Mouse (Mus musculus) MEL (cell line): ENCODE data around the gene Bmp2k. TPM values are rescaled to one million over a fixed set of nuclear protein-coding genes. Genes with fewer than 3 reads are reported as not detected.
A peak's percentile ranks its signal among the peaks of the same experiment; 100 is the strongest.

Source experiments
- DNase-seq: peaks from one replicate; pipeline ENCODE4 v3.0.0; 2011; ENCODE audit warnings: low read depth, low spot score
- H3K27ac ChIP-seq: 2 replicates; pipeline ENCODE4 v1.5.1; 2012; ENCODE audit warnings: low read depth, mild to moderate bottlenecking, control low read depth, low read length, moderate library complexity; ENCODE audit not compliant: control insufficient read depth
- H3K27me3 ChIP-seq, 2 experiments: fragments of 150-350 bp in 1 of 2; sonication (generic) in 1 of 2; 2 replicates each; pipeline ENCODE4 v1.6.1; 2012; ENCODE audit warnings: low read length in 2 of 2, mild to moderate bottlenecking in 2 of 2, improper control_type of control experiment in 1 of 2, moderate library complexity in 1 of 2; ENCODE audit not compliant: insufficient read depth in 2 of 2, control insufficient read depth in 1 of 2
- H3K36me3 ChIP-seq, 2 experiments: 2 replicates each; pipeline ENCODE4 v1.6.1; 2012 to 2014; ENCODE audit warnings: low read length in 2 of 2, improper control_type of control experiment in 1 of 2, inconsistent platforms in 1 of 2, mild to moderate bottlenecking in 1 of 2; ENCODE audit not compliant: insufficient read depth in 2 of 2, control insufficient read depth in 1 of 2
- H3K4me1 ChIP-seq, 2 experiments: fragments of 150-350 bp in 1 of 2; sonication (generic) in 1 of 2; 2 replicates each; pipeline ENCODE4 v1.6.1; 2012; ENCODE audit warnings: low read length in 2 of 2, improper control_type of control experiment in 1 of 2, mild to moderate bottlenecking in 1 of 2; ENCODE audit not compliant: insufficient read depth in 2 of 2, control insufficient read depth in 1 of 2
- H3K4me3 ChIP-seq, 2 experiments: fragments of 150-350 bp in 1 of 2; sonication (generic) in 1 of 2; 2 replicates each; pipeline ENCODE4 v1.5.1; 2012; ENCODE audit warnings: low read depth in 2 of 2, low read length in 2 of 2, mild to moderate bottlenecking in 2 of 2, moderate library complexity in 2 of 2, control low read depth in 1 of 2, improper control_type of control experiment in 1 of 2; ENCODE audit not compliant: control insufficient read depth in 1 of 2, insufficient read depth in 1 of 2
- H3K79me2 ChIP-seq: 2 replicates; pipeline ENCODE4 v1.6.1; 2012; ENCODE audit warnings: mild to moderate bottlenecking, low read length, moderate library complexity; ENCODE audit not compliant: control insufficient read depth, poor library complexity, insufficient read depth
- H3K9ac ChIP-seq: 2 replicates; pipeline ENCODE4 v1.6.1; 2012; ENCODE audit warnings: low read depth, mild to moderate bottlenecking, control low read depth, low read length, moderate library complexity; ENCODE audit not compliant: control insufficient read depth, poor library complexity, severe bottlenecking
- H3K9me3 ChIP-seq: fragments of 150-350 bp; sonication (generic); replicated peaks from 2 replicates; pipeline ENCODE4 v1.6.1; 2012; ENCODE audit warnings: mild to moderate bottlenecking, low read length, improper control_type of control experiment, moderate library complexity; ENCODE audit not compliant: insufficient read depth
- E2F4 ChIP-seq: IDR thresholded peaks from 2 replicates; pipeline ENCODE4 v1.6.1; 2011; ENCODE audit warnings: low read depth, low read length, improper control_type of control experiment, borderline replicate concordance
- GABPA ChIP-seq: IDR thresholded peaks from 2 replicates; pipeline ENCODE4 v1.6.1; 2012; ENCODE audit warnings: low read depth, mild to moderate bottlenecking, inconsistent platforms, low read length, improper control_type of control experiment, moderate library complexity
- JUND ChIP-seq: IDR thresholded peaks from 2 replicates; pipeline ENCODE4 v1.6.1; 2011; ENCODE audit warnings: low read depth, mild to moderate bottlenecking, improper control_type of control experiment, low read length
- MAFK ChIP-seq: IDR thresholded peaks from 2 replicates; pipeline ENCODE4 v1.6.1; 2011; ENCODE audit warnings: low read depth, mild to moderate bottlenecking, low read length, improper control_type of control experiment, borderline replicate concordance
- MAZ ChIP-seq: IDR thresholded peaks from 2 replicates; pipeline ENCODE4 v1.6.1; 2012; ENCODE audit warnings: low read depth, mild to moderate bottlenecking, inconsistent platforms, low read length, improper control_type of control experiment
- MYB ChIP-seq: IDR thresholded peaks from 2 replicates; pipeline ENCODE4 v1.6.1; 2011; ENCODE audit warnings: mild to moderate bottlenecking, low read depth, low read length, improper control_type of control experiment
- NRF1 ChIP-seq: IDR thresholded peaks from 2 replicates; pipeline ENCODE4 v1.6.1; 2014; ENCODE audit warnings: low read depth, mild to moderate bottlenecking, inconsistent platforms, low read length, improper control_type of control experiment, moderate library complexity; ENCODE audit not compliant: poor library complexity, insufficient read depth, severe bottlenecking
- POLR2AphosphoS2 ChIP-seq: IDR thresholded peaks from 2 replicates; pipeline ENCODE4 v1.6.1; 2011; ENCODE audit warnings: low read length, improper control_type of control experiment
- POLR2AphosphoS5 ChIP-seq: IDR thresholded peaks from 2 replicates; pipeline ENCODE4 v1.6.1; 2012; ENCODE audit warnings: low read depth, borderline replicate concordance, mild to moderate bottlenecking, inconsistent platforms, low read length, moderate library complexity, mixed read lengths
- RAD21 ChIP-seq: IDR thresholded peaks from 2 replicates; pipeline ENCODE4 v1.6.1; 2011; ENCODE audit warnings: mild to moderate bottlenecking, low read depth, low read length, improper control_type of control experiment
- TAL1 ChIP-seq: IDR thresholded peaks from 2 replicates; pipeline ENCODE4 v1.6.1; 2012; ENCODE audit warnings: mild to moderate bottlenecking, inconsistent platforms, low read length, moderate library complexity, mixed read lengths
- TBP ChIP-seq: IDR thresholded peaks from 2 replicates; pipeline ENCODE4 v1.8.0; 2011; ENCODE audit warnings: low read depth, low read length, improper control_type of control experiment
- UBTF ChIP-seq: IDR thresholded peaks from 2 replicates; pipeline ENCODE4 v1.6.1; 2012; ENCODE audit warnings: low read depth, mild to moderate bottlenecking, inconsistent platforms, low read length, improper control_type of control experiment, moderate library complexity, borderline replicate concordance; ENCODE audit not compliant: insufficient read depth
- ZC3H11A ChIP-seq: IDR thresholded peaks from 2 replicates; pipeline ENCODE4 v1.6.1; 2012; ENCODE audit warnings: low read depth, mild to moderate bottlenecking, inconsistent platforms, low read length, improper control_type of control experiment
- ZMIZ1 ChIP-seq: IDR thresholded peaks from 2 replicates; pipeline ENCODE4 v1.6.1; 2012; ENCODE audit warnings: low read depth, mild to moderate bottlenecking, inconsistent platforms, low read length, improper control_type of control experiment, moderate library complexity
- polyA plus RNA-seq, 2 experiments: library from polyadenylated mRNA; stranded (reverse) in 1 of 2; unstranded in 1 of 2; fragments of >175 nt in 1 of 2; fragments of >200 nt in 1 of 2; gene quantifications; 2 replicates each; pipeline versions ENCODE4 v1.2.1 to v1.2.4; 2012; ENCODE audit warnings: low replicate concordance in 2 of 2, low read depth in 1 of 2; ENCODE audit not compliant: insufficient read length in 2 of 2, insufficient read depth in 1 of 2, missing spikeins in 1 of 2
- total RNA-seq: library from RNA; depleted of rRNA; stranded (reverse); fragments of 300-350 nt; gene quantifications from 2 replicates; pipeline ENCODE4 v1.2.3, GENCODE M21; 2012

Gene Bmp2k
- total and polyA plus RNA-seq, 3 experiments, result 10.8 to 16.3 TPM; not detected in 1

DNA sequence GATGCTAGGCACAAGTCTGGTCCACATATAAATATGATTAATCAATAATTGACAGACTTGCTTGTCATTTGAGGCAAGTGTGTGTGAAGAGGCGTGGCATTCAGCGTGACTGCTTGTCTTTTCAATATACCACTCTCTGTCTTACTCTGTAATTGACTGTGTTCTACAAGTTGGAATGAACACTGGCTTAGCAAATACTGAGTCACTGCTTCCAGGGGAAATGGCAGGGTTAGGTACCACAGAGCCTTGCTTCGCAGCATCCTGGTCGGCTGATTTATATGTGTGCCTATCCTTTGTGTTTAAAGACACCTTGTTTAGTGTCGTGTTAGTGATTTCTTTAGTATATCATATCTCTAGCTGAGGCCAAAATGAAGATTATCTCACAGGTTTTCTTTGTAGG, 3.0 kb downstream of the Bmp2k start:
- Histone ChIP-seq H3K27me3 (no peaks in the 10 kb centered on the region), H3K4me1 (peaks cover 5 to 33% of the 10 kb centered on the region in 2 experiments; a peak in 3 of 4 replicates), H3K9me3 (no peaks in the 10 kb centered on the region)
- TF ChIP-seq ZMIZ1 (no peak), MAFK (no peak), POLR2AphosphoS2 (no peak), NRF1 (no peak), TAL1 (no peak), JUND (no peak), TBP (no peak), POLR2AphosphoS5 (no peak), MAZ (no peak), ZC3H11A (no peak), MYB (no peak), GABPA (no peak), RAD21 (no peak)
- TF ChIP-seq, all 39 proteins: peak for 0
- Histone ChIP-seq H3K79me2 (peaks cover 78% of the 10 kb centered on the region), H3K9ac (peak overlapping the region; percentile 12; the same call in 1 of the 2 replicates), H3K4me3 (no peak overlapping the region), H3K36me3 (peaks cover 0 to 32% of the 10 kb centered on the region in 2 experiments; a peak in 2 of 4 replicates), H3K27ac (no peak overlapping the region)
- no peak for DNase-seq

- Histone ChIP-seq H3K79me2 (peaks cover 83% of the 10 kb centered on the region), H3K27me3 (no peaks in the 10 kb centered on the region), H3K9ac (no peak overlapping the region), H3K9me3 (no peaks in the 10 kb centered on the region), H3K4me3 (no peak overlapping the region), H3K27ac (no peak overlapping the region), H3K36me3 (peaks cover 0 to 34% of the 10 kb centered on the region in 2 experiments; a peak in 2 of 4 replicates), H3K4me1 (peaks cover 5 to 36% of the 10 kb centered on the region in 2 experiments; a peak in 3 of 4 replicates)
- TF ChIP-seq NRF1, result no peak
- TF ChIP-seq POLR2AphosphoS2, result no peak
- no peak for TF ChIP-seq ZMIZ1
- no peak for TF ChIP-seq POLR2AphosphoS5
- TF ChIP-seq E2F4, result no peak
- TF ChIP-seq UBTF, result no peak
- DNase-seq, result no peak
Measured at GRCm38 (mm10) chr5:97001153-97001552, 3.7 kb downstream of the Bmp2k start.
